In the genomic region with DNA sequence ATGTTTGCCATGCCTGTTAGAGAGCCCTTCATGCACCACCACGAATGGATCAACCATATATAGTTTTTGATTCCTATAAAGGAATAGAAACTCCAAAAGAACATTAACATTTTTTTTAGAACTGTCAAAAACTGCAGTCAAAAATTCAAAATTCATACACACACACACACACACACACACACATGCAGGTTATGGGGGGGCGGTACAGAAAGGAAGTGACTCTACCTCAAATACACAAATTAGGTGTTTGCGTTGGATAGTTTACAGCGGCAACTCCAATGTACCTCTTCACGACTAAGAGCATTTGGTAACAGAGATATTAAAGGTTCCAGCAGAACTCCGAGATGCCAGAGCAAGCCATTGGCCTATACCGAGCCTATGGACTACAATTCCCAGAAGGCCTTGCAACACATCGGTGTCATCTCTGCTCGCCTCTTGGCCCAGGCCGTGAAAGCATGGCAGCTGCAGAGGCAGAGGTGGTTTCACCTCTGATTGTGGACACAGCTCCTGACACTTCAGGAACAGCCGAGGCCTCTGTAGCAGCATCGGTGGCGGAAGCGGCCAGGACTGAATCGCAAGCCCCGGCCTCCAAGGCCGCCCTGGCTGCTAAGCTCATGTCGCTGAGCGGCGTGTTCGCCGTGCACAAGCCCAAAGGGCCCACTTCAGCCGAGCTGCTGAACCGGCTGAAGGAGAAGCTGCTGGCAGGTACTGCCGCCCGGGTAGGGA, we compare ENCODE assay signal across 8 mouse cellular contexts. TPM values are rescaled to one million over a fixed set of nuclear protein-coding genes. Genes with fewer than 3 reads are reported as not detected.
DNase-seq lines count a peak whose midpoint lies in the region; ATAC-seq and TF ChIP-seq lines count a peak whose summit lies in the region.

A gene (plus strand): TSS at position 421 of the 726 bp plus-strand sequence.

- TF ChIP-seq CTCF in Patski (IDR thresholded peaks at IDR 0.05): no peak

- peak within 1 kb of the TSS; percentile 83 for H3K4me3 ChIP-seq in hindbrain, embryonic 12.5 days

- no peaks in the 10 kb centered on the region for H3K27me3 ChIP-seq in Patski
- H3K27me3 ChIP-seq in hindbrain, embryonic 12.5 days: no peaks in the 10 kb centered on the region

- 6% methylated on average over 26 of the region's 26 CpGs for WGBS in hindbrain, embryonic 12.5 days

- H3K4me2 ChIP-seq in hindbrain, embryonic 12.5 days (replicated peaks): peak within 1 kb of the TSS; percentile 77

- H3K27ac ChIP-seq in hindbrain, embryonic 12.5 days: no peak within 1 kb of the TSS

- peaks cover 12% of the 10 kb centered on the region for H3K4me1 ChIP-seq in hindbrain, embryonic 12.5 days

- peak within 1 kb of the TSS; percentile 74 for H3K9ac ChIP-seq in hindbrain, embryonic 12.5 days

- H3K36me3 ChIP-seq in hindbrain, embryonic 12.5 days: no peaks in the 10 kb centered on the region

- POLR2A ChIA-PET in Patski (lab: Charles Lee): no interaction called here

- DNase-seq in Patski (ENCODE audit: low read depth, low spot score): peak; percentile 59
- peak; percentile 88 to 90 for DNase-seq in cerebellum, postnatal 10 days
- peak; percentile 73 to 79 for DNase-seq in frontal cortex, postnatal 10 days (ENCODE audit: low spot score in 2 of 2)
- DNase-seq in layer of hippocampus, postnatal 14 days (ENCODE audit: low spot score in 2 of 2): peak; percentile 88 to 90
- DNase-seq in lung, postnatal 14 days: peak; percentile 79
- DNase-seq in retina, adult 2 months (ENCODE audit: low read depth, low spot score): peak; percentile 76
- peak; percentile 75 to 78 for DNase-seq in thymus, postnatal 36 days

- in situ Hi-C loops in Patski (cut with MboI; ENCODE audit: low pct_unique_long_range_greater_than_20kb): loop anchor here (5.0 kb wide), 1 partner anchor 45 kb away; no protein-coding TSS in a partner anchor

- no peaks in the 10 kb centered on the region; the same call in 1 of the 2 replicates for H3K9me3 ChIP-seq in hindbrain, embryonic 12.5 days (replicated peaks)

- CTCF ChIA-PET in Patski (lab: Charles Lee): interaction anchor here (3.5 kb wide), 1 partner anchor 48 kb away, joined by 15 read pairs; no protein-coding TSS in a partner anchor

- peak; percentile 96 for ATAC-seq in Patski
- ATAC-seq in hindbrain, embryonic 12.5 days (ENCODE audit: low FRiP score): peak; percentile 98

RNA-seq across cellular contexts. Expression of the gene that starts here (rescaled TPM):
- polyA plus RNA-seq in Patski (2021): 13.3 TPM
- 15.9 and 18.9 TPM in 2 replicates for polyA plus RNA-seq in hindbrain, embryonic 12.5 days (2016; fragmentation: Nextera tagmentation; extraction: Ambion mirVana)
- total RNA-seq in layer of hippocampus, postnatal 14 days (2021): 10 to 100 TPM; 15.5 to 17.7 TPM
